10 mouse cellular contexts compared by ENCODE assay signal in genomic region chr6:83427512-83427911, GRCm38 (mm10). TPM values are rescaled to one million over a fixed set of nuclear protein-coding genes. Genes with fewer than 3 reads are reported as not detected.
DNase-seq lines count a peak whose midpoint lies in the region; ATAC-seq and TF ChIP-seq lines count a peak whose summit lies in the region.
"Had no signal": no experiment of that assay in that cellular context is flagged by ENCODE, and none has a peak within 500 bp of the region (broad histone marks: within the 10 kb centered on the region; RNA-seq: fewer than 3 reads in every experiment).

No protein-coding gene starts in this region.

- no peak for TF ChIP-seq CTCF in Patski (IDR thresholded peaks at IDR 0.05)

- H3K4me1 ChIP-seq in heart, embryonic 15.5 days (replicated peaks) = peaks cover 45% of the 10 kb centered on the region
- peaks cover 83% of the 10 kb centered on the region for H3K4me1 ChIP-seq in forebrain, embryonic 10.5 days
- peaks cover 84% of the 10 kb centered on the region for H3K4me1 ChIP-seq in midbrain, embryonic 13.5 days (replicated peaks)

- no peak overlapping the region for H3K4me3 ChIP-seq in heart, embryonic 15.5 days
- 0 out of 2 replicates have a peak overlapping the region, but pooled peaks have one; percentile 8 for H3K4me3 ChIP-seq in forebrain, embryonic 10.5 days
- no peak overlapping the region for H3K4me3 ChIP-seq in midbrain, embryonic 13.5 days (replicated peaks)

- in situ Hi-C loops in Patski (cut with MboI; ENCODE audit: low pct_unique_long_range_greater_than_20kb) = no loop called here

- peak overlapping the region; percentile 68 for H3K27ac ChIP-seq in heart, embryonic 15.5 days
- H3K27ac ChIP-seq in forebrain, embryonic 10.5 days = peak overlapping the region; percentile 76
- H3K27ac ChIP-seq in midbrain, embryonic 13.5 days = peak overlapping the region; percentile 80
- H3K27ac ChIP-seq: macrophage had no signal

- CTCF ChIA-PET in Patski (lab: Charles Lee) = interaction anchor here (1.1 to 1.7 kb wide), 4 partner anchors 12 to 82 kb away, joined by 3 to 5 read pairs (median 3); no protein-coding TSS in a partner anchor

- ATAC-seq in heart, embryonic 15.5 days (replicated peaks; ENCODE audit: insufficient number of reproducible peaks, insufficient read depth, low FRiP score, low read depth) = 0 out of 2 replicates have a peak, but pooled peaks have one; percentile 37
- peak; percentile 24 for ATAC-seq in Patski
- peak; percentile 54 for ATAC-seq in midbrain, embryonic 13.5 days

- H3K27me3 ChIP-seq in heart, embryonic 15.5 days = no peaks in the 10 kb centered on the region
- no peaks in the 10 kb centered on the region for H3K27me3 ChIP-seq in Patski
- H3K27me3 ChIP-seq in forebrain, embryonic 10.5 days (ENCODE audit: poor library complexity, severe bottlenecking) = no peaks in the 10 kb centered on the region
- no peaks in the 10 kb centered on the region for H3K27me3 ChIP-seq in midbrain, embryonic 13.5 days

- H3K9ac ChIP-seq in heart, embryonic 15.5 days = no peak overlapping the region
- H3K9ac ChIP-seq in midbrain, embryonic 13.5 days (replicated peaks) = 0 out of 2 replicates have a peak overlapping the region, but pooled peaks have one; percentile 34

- intact Hi-C loops in heart, postnatal 10 days (cut with DNase I) = no loop called here
- intact Hi-C loops in left cerebral cortex, postnatal 25 days (cut with DNase I) = no loop called here

- POLR2A ChIA-PET in Patski (lab: Charles Lee) = interaction anchor here (1.4 to 2.5 kb wide), 2 partner anchors 10 to 14 kb away, joined by 3 to 7 read pairs; no protein-coding TSS in a partner anchor

- 51% methylated on average over 6 of the region's 6 CpGs for WGBS in heart, embryonic 15.5 days
- 55% methylated on average over 6 of the region's 6 CpGs for WGBS in forebrain, embryonic 10.5 days
- 35% methylated on average over 6 of the region's 6 CpGs for whole genome bisulfite sequencing in midbrain, embryonic 13.5 days

- DNase-seq in heart, postnatal 10 days = no peak
- DNase-seq in Patski (ENCODE audit: low read depth, low spot score) = no peak
- DNase-seq in forebrain, embryonic 10.5 days (ENCODE audit: extremely low spot score, low spot score) = no peak
- DNase-seq in left cerebral cortex, postnatal 25 days (ENCODE audit: low spot score in 2 of 2) = no peak
- no peak for DNase-seq in urinary bladder, adult 18-20 months (ENCODE audit: low spot score in 2 of 2)
- DNase-seq in kidney, postnatal 25 days = no peak
- DNase-seq: thymus, postnatal 4 days had no signal

- H3K9me3 ChIP-seq in heart, embryonic 15.5 days (replicated peaks) = no peaks in the 10 kb centered on the region
- no peaks in the 10 kb centered on the region for H3K9me3 ChIP-seq in forebrain, embryonic 10.5 days
- H3K9me3 ChIP-seq in midbrain, embryonic 13.5 days = no peaks in the 10 kb centered on the region

- H3K36me3 ChIP-seq in heart, embryonic 15.5 days = no peaks in the 10 kb centered on the region
- H3K36me3 ChIP-seq in forebrain, embryonic 10.5 days (replicated peaks) = peaks cover 65% of the 10 kb centered on the region
- peaks cover 14% of the 10 kb centered on the region for H3K36me3 ChIP-seq in midbrain, embryonic 13.5 days

- no peak overlapping the region; the same call in 1 of the 2 replicates for H3K4me2 ChIP-seq in heart, embryonic 15.5 days
- no peak overlapping the region for H3K4me2 ChIP-seq in midbrain, embryonic 13.5 days (replicated peaks)

RNA-seq across cellular contexts. Expression of gene Tet3, which starts 31.4 kb away (rescaled TPM):
- 26.2 and 37.5 TPM in 2 replicates for polyA plus RNA-seq in heart, embryonic 15.5 days (2015; fragmentation: Nextera tagmentation; extraction: Ambion mirVana)
- 10 to 100 TPM; 49.0 to 54.3 TPM for total RNA-seq in heart, postnatal 10 days (2021)
- 10.5 TPM for polyA plus RNA-seq in Patski (2021)
- 37.3 and 38.3 TPM in 2 replicates for polyA plus RNA-seq in forebrain, embryonic 10.5 days (2016; fragmentation: Nextera tagmentation; extraction: Ambion mirVana)
- 68.1 and 72.4 TPM in 2 replicates for polyA plus RNA-seq in midbrain, embryonic 13.5 days (2015; fragmentation: Nextera tagmentation; extraction: Ambion mirVana)
- 10 to 100 TPM; 86.4 to 87.3 TPM for total RNA-seq in left cerebral cortex, postnatal 25 days (2021)
